10 mouse cellular contexts compared by ENCODE assay signal in the genomic region with DNA sequence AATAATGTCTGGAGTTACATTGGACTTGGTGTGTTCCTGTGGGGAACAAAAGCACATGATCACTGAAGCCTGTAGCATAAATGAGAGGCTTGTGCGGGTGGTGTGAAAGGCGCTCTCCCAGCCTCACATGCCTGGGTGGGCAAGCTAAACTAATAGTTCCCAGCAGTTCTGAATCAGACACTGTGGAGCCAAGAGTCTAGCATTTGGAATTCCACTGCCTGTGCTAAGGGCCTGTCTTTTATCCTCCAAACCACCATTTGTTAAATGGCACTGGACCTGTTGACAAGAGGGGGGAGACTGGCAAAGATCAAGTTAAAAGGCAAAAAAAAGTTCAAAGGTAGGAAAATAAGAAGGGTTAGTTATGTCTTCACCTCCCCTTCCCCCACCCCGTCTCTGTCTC. TPM values are rescaled to one million over a fixed set of nuclear protein-coding genes. Genes with fewer than 3 reads are reported as not detected.
DNase-seq lines count a peak whose midpoint lies in the region; ATAC-seq and TF ChIP-seq lines count a peak whose summit lies in the region.
"Had no signal": no experiment of that assay in that cellular context is flagged by ENCODE, and none has a peak within 500 bp of the region (broad histone marks: within the 10 kb centered on the region; RNA-seq: fewer than 3 reads in every experiment).

No protein-coding gene starts in this region.

- no peak overlapping the region for H3K9ac ChIP-seq in forebrain, embryonic 12.5 days
- H3K9ac ChIP-seq in forebrain, postnatal 0 days: no peak overlapping the region
- no peak overlapping the region for H3K9ac ChIP-seq in midbrain, embryonic 11.5 days (ENCODE audit: low read length)
- H3K9ac ChIP-seq in midbrain, embryonic 14.5 days (replicated peaks; ENCODE audit: low read length): no peak overlapping the region
- H3K9ac ChIP-seq in limb, embryonic 13.5 days: no peak overlapping the region

- 0 out of 2 replicates have a peak overlapping the region, but pooled peaks have one; percentile 31 for H3K27ac ChIP-seq in forebrain, embryonic 12.5 days
- H3K27ac ChIP-seq in forebrain, postnatal 0 days (ENCODE audit: low read depth, low read length): no peak overlapping the region
- H3K27ac ChIP-seq in midbrain, embryonic 11.5 days (ENCODE audit: low read depth, low read length): peak overlapping the region; percentile 26; the same call in 1 of the 2 replicates
- no peak overlapping the region for H3K27ac ChIP-seq in midbrain, embryonic 14.5 days (replicated peaks; ENCODE audit: low read depth, low read length)
- H3K27ac ChIP-seq in limb, embryonic 13.5 days: 0 out of 2 replicates have a peak overlapping the region, but pooled peaks have one; percentile 34

- peak; percentile 30; the same call in 1 of the 2 replicates for ATAC-seq in forebrain, embryonic 12.5 days (ENCODE audit: low FRiP score)
- no peak for ATAC-seq in forebrain, postnatal 0 days
- no peak for ATAC-seq in midbrain, embryonic 11.5 days (ENCODE audit: low FRiP score)
- no peak for ATAC-seq in midbrain, embryonic 14.5 days (ENCODE audit: low FRiP score, low TSS enrichment)
- peak; percentile 55 for ATAC-seq in limb, embryonic 13.5 days (ENCODE audit: low FRiP score, low read depth)

- no peaks in the 10 kb centered on the region; the same call in 1 of the 2 replicates for H3K36me3 ChIP-seq in forebrain, embryonic 12.5 days (replicated peaks)
- H3K36me3 ChIP-seq in forebrain, postnatal 0 days (ENCODE audit: insufficient read depth): no peaks in the 10 kb centered on the region
- H3K36me3 ChIP-seq in midbrain, embryonic 11.5 days (ENCODE audit: control insufficient read depth, insufficient read depth, low read length): no peaks in the 10 kb centered on the region
- no peaks in the 10 kb centered on the region for H3K36me3 ChIP-seq in midbrain, embryonic 14.5 days (ENCODE audit: control insufficient read depth, insufficient read depth, low read length)
- peaks cover 4% of the 10 kb centered on the region; the same call in 1 of the 2 replicates for H3K36me3 ChIP-seq in limb, embryonic 13.5 days

- no peak for TF ChIP-seq CTCF in forebrain, postnatal 0 days (IDR thresholded peaks at IDR 0.05; ENCODE audit: low read depth)

- H3K27me3 ChIP-seq in forebrain, embryonic 12.5 days: no peaks in the 10 kb centered on the region
- H3K27me3 ChIP-seq in forebrain, postnatal 0 days (ENCODE audit: insufficient read depth, low read length): no peaks in the 10 kb centered on the region
- H3K27me3 ChIP-seq in midbrain, embryonic 11.5 days (ENCODE audit: control insufficient read depth, insufficient read depth, low read length): no peaks in the 10 kb centered on the region
- H3K27me3 ChIP-seq in midbrain, embryonic 14.5 days (ENCODE audit: control insufficient read depth, insufficient read depth, low read length): no peaks in the 10 kb centered on the region
- H3K27me3 ChIP-seq in limb, embryonic 13.5 days: no peaks in the 10 kb centered on the region

- no peak overlapping the region for H3K4me3 ChIP-seq in forebrain, embryonic 12.5 days (replicated peaks)
- H3K4me3 ChIP-seq in forebrain, postnatal 0 days (ENCODE audit: low read depth, low read length): no peak overlapping the region
- no peak overlapping the region for H3K4me3 ChIP-seq in midbrain, embryonic 11.5 days (ENCODE audit: low read depth, low read length)
- H3K4me3 ChIP-seq in midbrain, embryonic 14.5 days (replicated peaks; ENCODE audit: low read depth, low read length): no peak overlapping the region
- H3K4me3 ChIP-seq in limb, embryonic 13.5 days: no peak overlapping the region

- no peak overlapping the region for H3K4me2 ChIP-seq in forebrain, embryonic 12.5 days
- H3K4me2 ChIP-seq in forebrain, postnatal 0 days (ENCODE audit: low read depth): no peak overlapping the region
- H3K4me2 ChIP-seq in midbrain, embryonic 11.5 days: no peak overlapping the region
- no peak overlapping the region for H3K4me2 ChIP-seq in midbrain, embryonic 14.5 days (ENCODE audit: low read length)
- no peak overlapping the region for H3K4me2 ChIP-seq in limb, embryonic 13.5 days (replicated peaks)

- no peaks in the 10 kb centered on the region for H3K9me3 ChIP-seq in forebrain, embryonic 12.5 days
- no peaks in the 10 kb centered on the region for H3K9me3 ChIP-seq in forebrain, postnatal 0 days (ENCODE audit: low read length)
- no peaks in the 10 kb centered on the region for H3K9me3 ChIP-seq in midbrain, embryonic 11.5 days (ENCODE audit: control insufficient read depth, low read length)
- no peaks in the 10 kb centered on the region for H3K9me3 ChIP-seq in midbrain, embryonic 14.5 days (ENCODE audit: control insufficient read depth, low read length)
- no peaks in the 10 kb centered on the region for H3K9me3 ChIP-seq in limb, embryonic 13.5 days

- DNase-seq in forebrain, postnatal 0 days: no peak
- no peak for DNase-seq in midbrain, embryonic 11.5 days (ENCODE audit: low spot score, missing footprints)
- DNase-seq in midbrain, embryonic 14.5 days: no peak
- no peak for DNase-seq in cerebellum, adult 9-11 months
- DNase-seq in cerebellum, postnatal 36 days: no peak
- no peak for DNase-seq in urinary bladder, adult 18-20 months (ENCODE audit: low spot score in 2 of 2)
- DNase-seq: gastrocnemius, postnatal 25 days; thymus, adult 2 months had no signal

- peaks cover 8% of the 10 kb centered on the region for H3K4me1 ChIP-seq in forebrain, embryonic 12.5 days
- 0 out of 2 replicates have a peak, but pooled peaks cover 4% of the 10 kb centered on the region for H3K4me1 ChIP-seq in forebrain, postnatal 0 days (ENCODE audit: insufficient read depth)
- peaks cover 2% of the 10 kb centered on the region; the same call in 1 of the 2 replicates for H3K4me1 ChIP-seq in midbrain, embryonic 11.5 days (ENCODE audit: control insufficient read depth, insufficient read depth, low read length)
- peaks cover 4% of the 10 kb centered on the region; the same call in 1 of the 2 replicates for H3K4me1 ChIP-seq in midbrain, embryonic 14.5 days (ENCODE audit: control insufficient read depth, insufficient read depth, low read length)
- peaks cover 23% of the 10 kb centered on the region for H3K4me1 ChIP-seq in limb, embryonic 13.5 days

- 51% methylated on average over 3 of the region's 3 CpGs for whole genome bisulfite sequencing in forebrain, embryonic 12.5 days
- WGBS in forebrain, postnatal 0 days: 44% methylated on average over 3 of the region's 3 CpGs
- 53% methylated on average over 3 of the region's 3 CpGs for WGBS in midbrain, embryonic 11.5 days
- WGBS in midbrain, embryonic 14.5 days: 40% methylated on average over 3 of the region's 3 CpGs
- 21% methylated on average over 3 of the region's 3 CpGs for WGBS in limb, embryonic 13.5 days

RNA-seq across cellular contexts. Expression of gene Cbfa2t2, which starts 18.3 kb away (rescaled TPM):
- 75.6 and 84.0 TPM in 2 replicates for polyA plus RNA-seq in forebrain, embryonic 12.5 days (2016; fragmentation: Nextera tagmentation; extraction: Ambion mirVana)
- total RNA-seq in forebrain, postnatal 0 days (2014; rRNA removed): 32.5 and 41.8 TPM in 2 replicates
- 22.1 and 31.9 TPM in 2 replicates for polyA plus RNA-seq in forebrain, postnatal 0 days (2015; fragmentation: Nextera tagmentation; extraction: Ambion mirVana)
- 75.2 and 76.1 TPM in 2 replicates for polyA plus RNA-seq in midbrain, embryonic 11.5 days (2014; fragmentation: Nextera tagmentation; extraction: Ambion mirVana)
- 45.5 and 65.6 TPM in 2 replicates for polyA plus RNA-seq in midbrain, embryonic 14.5 days (2014; fragmentation: Nextera tagmentation; extraction: Ambion mirVana)
- polyA plus RNA-seq in limb, embryonic 13.5 days (2015; fragmentation: Nextera tagmentation; extraction: Ambion mirVana): 48.3 and 52.2 TPM in 2 replicates

RNA-seq across cellular contexts. Expression of gene Snta1, which starts 46.7 kb away (rescaled TPM):
- polyA plus RNA-seq in forebrain, embryonic 12.5 days (2016; fragmentation: Nextera tagmentation; extraction: Ambion mirVana): 3.9 and 4.2 TPM in 2 replicates
- 23.0 and 25.3 TPM in 2 replicates for total RNA-seq in forebrain, postnatal 0 days (2014; rRNA removed)
- 14.8 and 15.8 TPM in 2 replicates for polyA plus RNA-seq in forebrain, postnatal 0 days (2015; fragmentation: Nextera tagmentation; extraction: Ambion mirVana)
- 2.0 and 2.3 TPM in 2 replicates for polyA plus RNA-seq in midbrain, embryonic 11.5 days (2014; fragmentation: Nextera tagmentation; extraction: Ambion mirVana)
- 4.0 and 5.8 TPM in 2 replicates for polyA plus RNA-seq in midbrain, embryonic 14.5 days (2014; fragmentation: Nextera tagmentation; extraction: Ambion mirVana)
- polyA plus RNA-seq in limb, embryonic 13.5 days (2015; fragmentation: Nextera tagmentation; extraction: Ambion mirVana): 7.4 and 8.2 TPM in 2 replicates

Comparison
In these comparisons a context has a peak if more than half of its experiments do, and no peak if none do; other contexts are left out.
1. ATAC-seq: peak in forebrain, embryonic 12.5 days (single experiment) and limb, embryonic 13.5 days (single experiment); none in forebrain, postnatal 0 days (single experiment), midbrain, embryonic 11.5 days (single experiment) and midbrain, embryonic 14.5 days (single experiment).
2. H3K27ac ChIP-seq: peak in forebrain, embryonic 12.5 days (single experiment), midbrain, embryonic 11.5 days (single experiment) and limb, embryonic 13.5 days (single experiment); none in forebrain, postnatal 0 days (single experiment) and midbrain, embryonic 14.5 days (single experiment).